Mouse (Mus musculus) CH12.LX (cell line): ENCODE measurements at regions not wholly inside any gene's neighbourhood (a gene's known extent, or its start where the extent isn't known, plus 50 kb on each side); places are given as distances from the start of the nearest gene placed in this dataset.

Experiments
- BHLHE40 ChIP-seq: IDR thresholded peaks from 2 replicates; pipeline ENCODE4 v1.6.1; 2011; ENCODE audit warnings: mild to moderate bottlenecking, low read depth, low read length, improper control_type of control experiment
- CTCF ChIP-seq, 2 experiments: IDR thresholded peaks in 1 of 2; conservative IDR thresholded peaks in 1 of 2; 2 replicates each; pipeline ENCODE4 v1.5.1; 2011 to 2012; ENCODE audit warnings: low read depth in 2 of 2, low read length in 2 of 2, improper control_type of control experiment in 1 of 2, inconsistent platforms in 1 of 2, mild to moderate bottlenecking in 1 of 2, moderate library complexity in 1 of 2
- EP300 ChIP-seq: IDR thresholded peaks from 2 replicates; pipeline ENCODE4 v1.6.1; 2011; ENCODE audit warnings: low read length, improper control_type of control experiment
- MYC ChIP-seq: IDR thresholded peaks from 2 replicates; pipeline ENCODE4 v1.6.1; 2011; ENCODE audit warnings: low read depth, mild to moderate bottlenecking, improper control_type of control experiment, low read length
- POLR2A ChIP-seq: IDR thresholded peaks from 2 replicates; pipeline ENCODE4 v1.6.1; 2011; ENCODE audit warnings: low read depth, mild to moderate bottlenecking, improper control_type of control experiment, low read length
- TCF12 ChIP-seq: IDR thresholded peaks from 2 replicates; pipeline ENCODE4 v1.6.1; 2014; ENCODE audit warnings: low read depth, mild to moderate bottlenecking, inconsistent platforms, low read length, improper control_type of control experiment
- USF1 ChIP-seq: IDR thresholded peaks from 2 replicates; pipeline ENCODE4 v1.6.1; 2014; ENCODE audit warnings: low read depth, mild to moderate bottlenecking, inconsistent platforms, low read length, improper control_type of control experiment

DNA sequence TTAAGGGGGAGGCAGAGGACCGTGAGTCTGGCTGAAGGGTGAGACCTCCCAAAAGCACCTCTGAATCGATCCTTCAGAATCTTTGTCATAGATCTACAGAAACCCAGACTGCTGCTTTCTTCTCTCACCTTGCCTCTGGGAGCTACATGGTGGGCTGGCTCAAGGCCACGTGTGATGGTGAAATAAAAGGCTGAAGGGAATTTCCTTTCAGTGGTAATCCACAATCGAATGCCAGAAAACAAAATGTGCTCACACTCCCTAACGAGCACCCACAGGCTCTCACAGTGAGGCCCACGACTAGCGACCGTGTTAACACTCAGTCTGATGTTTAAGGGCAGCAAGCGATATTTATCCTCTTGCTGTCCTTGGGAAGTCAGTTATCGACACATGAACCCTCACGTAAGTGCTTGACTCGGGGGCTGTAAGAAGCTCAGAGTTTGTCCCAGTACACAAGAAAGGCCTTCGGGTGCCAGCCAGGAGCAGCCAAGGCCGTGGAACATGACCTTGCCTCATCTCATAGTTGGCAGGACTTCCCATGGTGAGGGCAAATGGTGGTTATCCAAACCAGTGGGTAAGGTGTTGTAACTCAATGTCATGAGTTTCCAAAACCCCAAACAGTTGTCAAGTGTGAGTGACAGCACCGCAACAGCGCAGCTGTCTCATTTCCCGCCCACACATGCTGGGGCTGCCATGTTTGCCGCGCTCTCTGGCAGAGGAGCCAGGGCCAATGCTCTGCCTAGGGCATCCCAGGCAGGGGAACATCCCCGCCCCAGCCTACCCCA lies 221.0 kb upstream of the Ankrd55 start:
- TF ChIP-seq CTCF (conservative IDR thresholded peaks at IDR 0.05 in 1 of 2, IDR thresholded peaks at IDR 0.05 in 1 of 2; ENCODE audit: low read depth in 2 of 2, low read length in 2 of 2) (no peak), USF1 (no peak), POLR2A (no peak), BHLHE40 (no peak), TCF12 (no peak), MYC (no peak), EP300 (no peak)
